Mouse (Mus musculus) liver, embryonic 16.5 days (tissue): ENCODE measurements around the gene B4gat1. TPM values are rescaled to one million over a fixed set of nuclear protein-coding genes. Genes with fewer than 3 reads are reported as not detected.

ENCODE experiments used
- ATAC-seq: fragments of 200-750 bp; cut with Nextera tagmentation; 2 replicates; pipeline ENCODE4 v1.8.0; 2017; ENCODE audit warnings: low read depth, mild to moderate bottlenecking, moderate number of reproducible peaks, moderate library complexity
- H3K27ac ChIP-seq: fragments of 300-500 bp; sonication (generic); 2 replicates; pipeline ENCODE4 v1.5.1; 2014; ENCODE audit warnings: mild to moderate bottlenecking, low read length
- H3K27me3 ChIP-seq: fragments of 300-500 bp; sonication (generic); 2 replicates; pipeline ENCODE4 v1.6.1; 2014; ENCODE audit warnings: low read depth, low read length, mixed read lengths; ENCODE audit not compliant: control insufficient read depth, insufficient read depth
- H3K36me3 ChIP-seq: fragments of 300-500 bp; sonication (generic); 2 replicates; pipeline ENCODE4 v1.6.1; 2014; ENCODE audit warnings: mild to moderate bottlenecking; ENCODE audit not compliant: control insufficient read depth, insufficient read depth
- H3K4me1 ChIP-seq: fragments of 300-500 bp; sonication (generic); 2 replicates; pipeline ENCODE4 v1.6.1; 2014; ENCODE audit warnings: low read depth, low read length, mixed read lengths; ENCODE audit not compliant: control insufficient read depth
- H3K4me2 ChIP-seq: fragments of 300-500 bp; sonication (generic); 2 replicates; pipeline ENCODE4 v1.6.1; 2014; ENCODE audit warnings: low read depth, low read length, mixed read lengths
- H3K4me3 ChIP-seq: fragments of 300-500 bp; sonication (generic); 2 replicates; pipeline ENCODE4 v1.5.1; 2014; ENCODE audit warnings: low read depth, mild to moderate bottlenecking, low read length
- H3K9ac ChIP-seq: fragments of 300-500 bp; sonication (generic); 2 replicates; pipeline ENCODE4 v1.6.1; 2014; ENCODE audit warnings: low read depth, low read length
- H3K9me3 ChIP-seq: fragments of 300-500 bp; sonication (generic); replicated peaks from 2 replicates; pipeline ENCODE4 v1.6.1; 2016; ENCODE audit warnings: low read length; ENCODE audit not compliant: control insufficient read depth
- WGBS: fragments of 180-500 bp; shearing (Covaris S2); extraction: QIAGEN DNeasy Blood & Tissue Kit; methylation state at CpG from one replicate; pipeline ENCODE4 v1.1.7; 2014; ENCODE audit not compliant: insufficient replicate concordance; 5-methylcytosine and 5-hydroxymethylcytosine counted together
- polyA plus RNA-seq: library from polyadenylated mRNA; unstranded; fragments of >200 nt; fragmentation: Nextera tagmentation; extraction: Ambion mirVana; gene quantifications from 2 replicates; pipeline ENCODE4 v1.2.1, GENCODE M21; 2015

Gene B4gat1
- polyA plus RNA-seq, 1 experiment from 2014 or later: 8.6 TPM

DNA sequence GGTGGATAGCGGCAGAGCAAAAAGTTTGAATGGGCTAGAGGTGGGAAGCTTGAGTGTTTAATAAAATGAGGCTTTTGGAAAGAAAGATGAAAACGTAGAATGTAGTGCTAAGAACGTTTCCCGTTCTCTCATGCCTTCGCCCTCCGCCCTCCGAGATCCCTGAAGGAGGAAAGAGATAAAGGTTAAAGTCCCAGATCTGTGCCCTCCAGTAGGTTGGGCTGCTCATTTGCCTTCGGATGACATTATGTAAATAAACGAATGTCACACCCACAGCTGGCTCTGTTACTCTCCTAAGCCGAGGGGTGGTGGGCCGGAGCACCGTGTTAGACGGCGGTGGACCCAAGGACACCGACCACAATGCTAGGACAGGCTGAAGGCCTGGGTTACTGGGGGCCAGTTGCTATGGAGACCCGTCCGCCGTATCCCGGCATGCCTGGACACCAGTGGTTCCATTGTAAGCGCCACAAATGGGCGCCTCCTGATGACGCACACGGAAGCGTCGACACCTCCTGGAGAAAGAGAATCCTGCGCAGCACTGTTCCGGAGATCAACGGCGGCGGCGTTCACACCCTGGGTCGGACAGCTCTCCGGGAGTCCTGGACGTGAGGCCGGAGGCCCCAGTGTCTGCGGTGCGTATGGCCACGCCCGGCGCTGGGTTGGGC, 2.4 kb downstream of the B4gat1 start, which contains the start of gene Brms1:
Brms1 (plus strand) TSS at position 493 of the 662 bp plus-strand sequence.
- H3K9me3 ChIP-seq: no peaks in the 10 kb centered on the region
- peaks cover 35% of the 10 kb centered on the region for H3K4me1 ChIP-seq
- peak within 1 kb of the TSS; percentile 80 for H3K4me2 ChIP-seq
- peak; percentile 76 for ATAC-seq
- WGBS: 2% methylated on average over 40 of the region's 40 CpGs
- H3K9ac ChIP-seq: peak within 1 kb of the TSS; percentile 80
- no peaks in the 10 kb centered on the region for H3K36me3 ChIP-seq
- peak within 1 kb of the TSS; percentile 78 for H3K27ac ChIP-seq
- peak within 1 kb of the TSS; percentile 76 for H3K4me3 ChIP-seq
- H3K27me3 ChIP-seq: no peaks in the 10 kb centered on the region; the same call in 1 of the 2 replicates

DNA sequence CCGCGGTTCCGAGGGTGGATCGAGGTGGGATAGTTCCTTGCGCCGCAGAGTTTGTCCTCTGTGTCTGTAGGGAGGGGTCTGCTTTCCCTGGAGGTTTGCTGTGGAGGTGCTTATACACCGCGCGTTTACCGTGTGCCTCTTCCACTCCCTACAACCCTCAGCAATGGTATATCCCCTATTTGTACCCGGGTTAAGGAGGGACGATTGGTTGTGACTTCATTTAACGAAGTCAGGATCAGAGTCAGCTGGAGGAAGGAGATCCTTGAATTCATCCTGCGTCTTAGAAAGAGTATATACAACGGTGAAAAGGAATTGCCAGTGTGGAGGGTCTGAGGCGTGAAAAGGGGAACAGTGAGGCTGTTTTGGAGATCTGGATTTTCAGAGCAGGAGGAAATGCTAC, 3.0 kb downstream of the B4gat1 start:
- peaks cover 2% of the 10 kb centered on the region; the same call in 1 of the 2 replicates for H3K36me3 ChIP-seq
- no peaks in the 10 kb centered on the region for H3K9me3 ChIP-seq
- H3K4me3 ChIP-seq: peak overlapping the region; percentile 76
- H3K4me1 ChIP-seq: peaks cover 35% of the 10 kb centered on the region
- peak overlapping the region; percentile 78 for H3K27ac ChIP-seq
- 2% methylated on average over 16 of the region's 16 CpGs for WGBS
- ATAC-seq: peak; percentile 9
- H3K9ac ChIP-seq: peak overlapping the region; percentile 80
- peak overlapping the region; percentile 80 for H3K4me2 ChIP-seq
- no peaks in the 10 kb centered on the region; the same call in 1 of the 2 replicates for H3K27me3 ChIP-seq

- no peak for ATAC-seq
- Histone ChIP-seq H3K4me2 (no peak overlapping the region), H3K4me1 (peaks cover 15% of the 10 kb centered on the region), H3K9me3 (no peaks in the 10 kb centered on the region), H3K27me3 (peaks cover 1% of the 10 kb centered on the region), H3K9ac (no peak overlapping the region), H3K4me3 (no peak overlapping the region), H3K36me3 (peaks cover 7% of the 10 kb centered on the region), H3K27ac (no peak overlapping the region)
- WGBS: 57% methylated on average over 4 of the region's 4 CpGs
These were observed 6.9 kb downstream of the B4gat1 start for GRCm38 (mm10) chr19:5045531-5045930.

DNA sequence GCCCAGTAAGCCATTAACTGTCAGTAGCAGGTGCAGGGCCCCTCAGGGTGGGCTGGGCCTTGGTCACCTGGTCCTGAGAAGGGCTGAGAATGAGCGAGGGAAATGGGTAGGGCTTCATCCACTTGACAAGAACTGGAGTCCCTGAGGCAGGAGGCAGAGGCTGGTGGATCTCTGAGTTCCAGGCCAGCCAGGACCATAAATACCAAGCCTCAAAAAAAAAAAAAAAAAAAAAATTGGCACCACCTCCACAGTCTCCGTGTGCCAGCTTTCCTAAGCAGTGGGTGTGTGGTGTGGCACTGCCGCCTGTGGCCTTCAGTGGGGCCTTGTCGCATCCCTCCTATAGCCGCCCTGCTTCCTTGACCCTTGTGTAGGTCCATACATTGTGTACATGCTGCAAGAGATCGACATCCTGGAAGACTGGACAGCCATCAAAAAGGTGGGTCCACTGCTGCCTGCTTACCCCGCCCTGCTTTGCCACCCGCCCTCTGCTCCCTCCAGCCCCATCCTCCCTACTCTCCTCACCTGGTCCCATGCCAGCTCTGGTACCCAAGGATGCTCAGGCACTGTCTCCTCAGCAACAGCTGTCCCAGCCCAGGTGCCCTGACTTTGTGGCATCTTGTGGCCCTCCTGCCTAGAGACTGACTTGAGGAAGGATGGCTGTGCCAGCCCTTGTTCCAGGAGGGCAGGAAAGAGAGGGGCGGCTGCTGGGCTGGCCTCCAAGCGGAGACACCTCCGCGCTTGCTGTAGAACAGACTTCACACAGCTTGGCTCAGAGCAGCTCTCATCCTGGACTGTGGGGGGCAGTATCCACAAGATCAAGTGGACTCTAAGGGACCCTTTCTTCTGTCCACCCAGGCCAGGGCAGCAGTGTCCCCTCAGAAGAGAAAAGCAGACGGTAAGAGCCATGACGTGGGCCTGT, 9.8 kb downstream of the B4gat1 start:
- Histone ChIP-seq H3K36me3 (peaks cover 7% of the 10 kb centered on the region), H3K9me3 (no peaks in the 10 kb centered on the region), H3K4me1 (no peaks in the 10 kb centered on the region), H3K27ac (no peak overlapping the region), H3K9ac (no peak overlapping the region), H3K27me3 (peaks cover 30% of the 10 kb centered on the region), H3K4me3 (no peak overlapping the region), H3K4me2 (no peak overlapping the region)
- WGBS: 80% methylated on average over 14 of the region's 14 CpGs
- no peak for ATAC-seq

GRCm38 (mm10) chr19:5049325-5049724, 10.7 kb downstream of the B4gat1 start:
- 70% methylated on average over 6 of the region's 6 CpGs for WGBS
- H3K4me2 ChIP-seq: no peak overlapping the region
- ATAC-seq: no peak
- no peak overlapping the region for H3K27ac ChIP-seq
- H3K4me3 ChIP-seq: no peak overlapping the region
- peaks cover 7% of the 10 kb centered on the region for H3K36me3 ChIP-seq
- H3K4me1 ChIP-seq: no peaks in the 10 kb centered on the region
- no peak overlapping the region for H3K9ac ChIP-seq
- peaks cover 33% of the 10 kb centered on the region for H3K27me3 ChIP-seq
- no peaks in the 10 kb centered on the region for H3K9me3 ChIP-seq

- Histone ChIP-seq H3K27me3 (peaks cover 33% of the 10 kb centered on the region), H3K27ac (no peak within 1 kb of the TSS), H3K4me1 (no peaks in the 10 kb centered on the region), H3K36me3 (peaks cover 7% of the 10 kb centered on the region), H3K4me2 (no peak within 1 kb of the TSS), H3K9ac (no peak within 1 kb of the TSS), H3K9me3 (no peaks in the 10 kb centered on the region), H3K4me3 (no peak within 1 kb of the TSS)
- WGBS: 25% methylated on average over 14 of the region's 14 CpGs
- peak; percentile 10; the same call in 1 of the 2 replicates for ATAC-seq
These were observed 11.7 kb downstream of the B4gat1 start, which contains the start of gene Rin1 for GRCm38 (mm10) chr19:5050047-5050905. Rin1 (plus strand) TSS chr19:5050481.

DNA sequence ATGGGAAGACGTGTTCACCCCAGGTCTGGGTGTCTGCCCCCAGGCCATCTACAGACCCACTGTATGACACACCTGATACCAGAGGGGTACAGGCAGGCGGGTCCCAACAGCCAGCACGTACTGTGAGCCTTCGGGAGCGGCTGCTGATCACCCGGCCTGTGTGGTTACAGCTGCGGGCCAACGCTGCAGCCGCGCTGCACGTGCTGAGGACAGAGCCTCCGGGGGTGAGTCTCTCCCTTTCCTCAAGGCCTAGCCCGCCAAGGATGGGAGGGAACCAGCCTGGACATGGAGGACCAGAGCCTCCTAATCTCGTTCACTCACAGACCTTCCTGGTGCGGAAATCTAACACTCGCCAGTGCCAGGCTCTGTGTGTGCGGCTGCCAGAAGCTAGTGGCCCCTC, 12.4 kb downstream of the B4gat1 start:
- Histone ChIP-seq H3K36me3 (peaks cover 7% of the 10 kb centered on the region), H3K9me3 (no peaks in the 10 kb centered on the region), H3K27ac (no peak overlapping the region), H3K4me3 (no peak overlapping the region), H3K9ac (no peak overlapping the region), H3K4me1 (no peaks in the 10 kb centered on the region), H3K4me2 (no peak overlapping the region), H3K27me3 (peaks cover 33% of the 10 kb centered on the region)
- WGBS: 12% methylated on average over 17 of the region's 17 CpGs
- ATAC-seq: no peak

DNA sequence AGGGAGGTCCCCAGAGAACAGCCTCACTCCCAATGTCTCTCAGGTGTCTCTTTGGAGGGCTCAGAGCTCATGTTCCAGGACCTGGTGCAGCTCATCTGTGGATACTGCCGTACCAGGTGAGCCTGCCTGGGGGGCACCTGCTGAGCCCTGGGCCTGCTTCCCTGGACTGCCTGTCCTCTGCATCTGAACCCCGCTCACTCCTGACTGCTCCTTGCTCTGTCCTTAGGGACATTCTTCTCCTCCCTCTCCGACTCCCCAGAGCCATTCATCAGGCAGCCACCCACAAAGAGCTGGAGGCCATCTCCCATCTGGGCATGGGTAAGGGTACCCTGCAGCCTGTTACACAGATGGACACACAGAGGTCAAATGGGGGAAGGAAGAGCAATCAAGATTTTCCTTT, 12.9 kb downstream of the B4gat1 start:
- no peaks in the 10 kb centered on the region for H3K9me3 ChIP-seq
- no peaks in the 10 kb centered on the region; the same call in 1 of the 2 replicates for H3K4me1 ChIP-seq
- ATAC-seq: no peak
- H3K4me2 ChIP-seq: no peak overlapping the region
- 59% methylated on average over 3 of the region's 3 CpGs for WGBS
- peaks cover 33% of the 10 kb centered on the region for H3K27me3 ChIP-seq
- no peak overlapping the region for H3K4me3 ChIP-seq
- H3K27ac ChIP-seq: no peak overlapping the region
- no peak overlapping the region for H3K9ac ChIP-seq
- H3K36me3 ChIP-seq: peaks cover 6% of the 10 kb centered on the region
